Mouse (Mus musculus) myocyte (in vitro differentiated cells): ENCODE data around the gene Tfam.

Source experiments
- MAX ChIP-seq: IDR thresholded peaks from one replicate; pipeline ENCODE4 v1.6.1; 2011; ENCODE audit warnings: low read depth, mild to moderate bottlenecking, control low read depth
- POLR2A ChIP-seq: IDR thresholded peaks from one replicate; pipeline ENCODE4 v1.6.1; 2011; ENCODE audit warnings: low read depth, mild to moderate bottlenecking, control low read depth, moderate library complexity; ENCODE audit not compliant: insufficient read length

- no peak for TF ChIP-seq MAX
- TF ChIP-seq POLR2A: no peak
These were observed 57.0 kb downstream of the Tfam start for GRCm38 (mm10) chr10:71181091-71181490.
